Mouse (Mus musculus): ENCODE data around the gene Gorasp2.

- TF ChIP-seq CTCF (IDR thresholded peaks at IDR 0.05; ENCODE audit: low read depth, low read length): no peak
- TF ChIP-seq EP300 (IDR thresholded peaks at IDR 0.05; ENCODE audit: insufficient read depth, low read depth, low read length): no peak
Measured at GRCm38 (mm10) chr2:70702403-70702802, 41.0 kb downstream of the Gorasp2 start.

Data from ES-Bruce4 (cell line).